Mouse (Mus musculus) spleen, adult 18-20 months (tissue): ENCODE measurements around the gene Tradd.

Experiments
- DNase-seq, 2 experiments: peaks; one replicate each; pipeline ENCODE4 v3.0.0; 2022; ENCODE audit warnings: mixed read lengths in 2 of 2

Tradd gene

DNA sequence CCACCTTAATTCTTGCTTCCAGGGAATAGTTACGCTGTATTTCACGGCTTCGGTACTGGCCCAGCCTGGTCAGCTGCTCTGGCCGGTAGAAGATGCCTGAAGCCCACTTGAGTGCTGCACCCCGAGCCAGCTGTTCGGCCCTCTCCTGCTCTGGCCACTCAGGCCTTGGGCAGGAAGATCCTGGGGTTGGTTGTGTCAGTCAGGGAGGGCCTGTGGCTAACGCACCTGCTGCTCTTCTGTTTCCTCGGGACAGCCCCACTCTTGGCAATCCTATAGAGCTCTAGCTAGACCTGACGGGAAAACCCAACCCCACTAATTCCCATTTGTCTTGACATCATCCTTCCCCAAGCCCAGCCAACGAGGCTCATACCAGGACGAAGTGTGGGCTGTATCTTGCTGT, 30.8 kb upstream of the Tradd start:
- no peak for DNase-seq

DNA sequence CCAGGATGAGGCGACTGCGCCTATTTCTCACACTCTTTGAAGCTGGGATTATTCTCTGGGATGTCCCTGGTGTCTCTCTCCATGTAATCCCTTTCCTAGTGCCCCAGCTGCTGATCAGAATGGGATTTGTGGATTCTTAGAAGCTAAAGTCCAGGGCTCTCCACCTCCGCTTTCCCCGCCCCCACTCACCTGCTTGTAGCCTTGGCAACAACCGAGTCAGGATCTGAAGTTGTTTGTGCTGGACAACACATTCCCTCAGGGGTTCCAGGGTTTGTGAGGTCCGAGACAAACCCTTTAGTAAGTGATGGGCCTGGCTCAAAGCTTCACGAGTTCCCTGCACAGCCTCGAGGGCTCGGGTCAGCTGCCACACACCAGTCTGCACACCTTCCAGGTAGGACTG, 30.4 kb upstream of the Tradd start:
- DNase-seq: no peak

DNA sequence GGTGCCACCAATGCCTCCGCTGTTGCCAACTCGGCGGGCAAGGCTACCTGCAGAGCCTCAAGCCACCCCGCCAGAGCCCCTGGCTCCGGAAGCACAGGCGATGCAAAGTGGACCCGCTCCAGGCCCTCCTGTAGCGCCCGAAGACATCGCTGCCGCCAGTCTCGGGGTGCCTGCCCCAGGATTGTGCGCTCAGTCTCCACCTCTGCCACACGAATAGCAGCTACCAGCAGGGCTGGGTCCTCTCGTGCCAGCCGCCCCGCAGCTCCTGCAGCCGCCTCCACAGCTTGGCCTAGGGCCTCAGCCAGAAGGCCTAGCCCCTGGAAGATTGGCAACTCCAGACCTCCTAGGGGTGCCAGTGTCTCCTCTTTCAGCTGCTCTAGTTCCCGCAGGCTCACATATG, 29.0 kb upstream of the Tradd start:
- peak in 1 of 2 experiments; percentile 5 for DNase-seq

DNA sequence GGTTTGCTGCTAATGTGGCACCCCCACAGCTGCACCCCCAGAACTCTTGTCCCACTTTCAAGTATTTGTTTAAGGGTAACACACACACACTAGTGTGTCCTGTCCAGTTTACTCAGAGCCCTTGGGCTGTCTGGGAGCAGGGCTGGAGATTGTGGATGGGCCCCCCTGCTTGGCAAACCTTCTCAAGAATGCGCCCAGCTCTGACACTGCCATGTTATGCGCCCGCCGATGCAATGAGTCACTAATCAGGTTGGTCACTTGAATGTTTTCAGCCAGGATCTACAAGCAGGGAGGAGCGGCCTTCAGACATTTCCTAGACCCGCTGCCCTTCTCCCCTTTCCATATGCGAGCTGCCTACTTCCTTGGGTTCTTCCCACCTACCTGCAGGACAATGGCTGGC, 28.1 kb upstream of the Tradd start:
- DNase-seq: no peak

DNA sequence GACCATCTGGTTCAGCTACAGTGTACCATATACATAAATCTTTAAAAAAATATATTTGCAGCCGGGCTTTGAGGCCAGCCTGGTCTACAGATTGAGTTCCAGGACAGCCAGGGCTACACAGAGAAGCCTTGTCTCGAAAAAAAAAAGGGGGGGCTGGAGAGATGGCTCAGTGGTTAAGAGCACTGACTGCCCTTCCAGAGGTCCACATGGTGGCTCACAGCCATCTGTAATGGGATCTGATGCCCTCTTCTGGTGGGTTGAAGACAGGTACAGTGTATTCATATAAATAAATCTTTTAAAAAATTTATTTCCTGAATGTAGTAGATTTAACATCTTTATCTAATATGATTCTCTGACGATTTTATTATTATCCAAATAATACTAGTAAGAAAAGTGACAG, 27.4 kb upstream of the Tradd start:
- DNase-seq: peak in 1 of 2 experiments; percentile 4

DNA sequence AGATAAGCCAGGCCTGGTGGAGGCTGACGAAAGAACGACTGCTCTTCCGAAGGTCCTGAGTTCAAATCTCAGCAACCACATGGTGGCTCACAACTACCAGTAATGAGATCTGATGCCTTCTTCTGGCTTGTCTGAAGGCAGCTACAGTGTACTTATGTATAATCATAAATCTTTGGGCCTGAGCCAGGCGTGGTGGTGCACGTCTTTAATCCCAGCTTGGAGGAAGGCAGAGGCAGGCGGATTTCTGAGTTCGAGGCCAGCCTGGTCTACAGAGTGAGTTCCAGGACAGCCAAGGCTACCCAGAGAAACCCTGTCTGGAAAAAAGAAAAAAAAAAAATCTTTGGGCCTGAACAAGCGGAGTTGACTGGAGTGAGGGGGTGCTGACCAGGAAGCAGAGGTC, 27.0 kb upstream of the Tradd start:
- peak in 1 of 2 experiments; percentile 4 for DNase-seq

DNA sequence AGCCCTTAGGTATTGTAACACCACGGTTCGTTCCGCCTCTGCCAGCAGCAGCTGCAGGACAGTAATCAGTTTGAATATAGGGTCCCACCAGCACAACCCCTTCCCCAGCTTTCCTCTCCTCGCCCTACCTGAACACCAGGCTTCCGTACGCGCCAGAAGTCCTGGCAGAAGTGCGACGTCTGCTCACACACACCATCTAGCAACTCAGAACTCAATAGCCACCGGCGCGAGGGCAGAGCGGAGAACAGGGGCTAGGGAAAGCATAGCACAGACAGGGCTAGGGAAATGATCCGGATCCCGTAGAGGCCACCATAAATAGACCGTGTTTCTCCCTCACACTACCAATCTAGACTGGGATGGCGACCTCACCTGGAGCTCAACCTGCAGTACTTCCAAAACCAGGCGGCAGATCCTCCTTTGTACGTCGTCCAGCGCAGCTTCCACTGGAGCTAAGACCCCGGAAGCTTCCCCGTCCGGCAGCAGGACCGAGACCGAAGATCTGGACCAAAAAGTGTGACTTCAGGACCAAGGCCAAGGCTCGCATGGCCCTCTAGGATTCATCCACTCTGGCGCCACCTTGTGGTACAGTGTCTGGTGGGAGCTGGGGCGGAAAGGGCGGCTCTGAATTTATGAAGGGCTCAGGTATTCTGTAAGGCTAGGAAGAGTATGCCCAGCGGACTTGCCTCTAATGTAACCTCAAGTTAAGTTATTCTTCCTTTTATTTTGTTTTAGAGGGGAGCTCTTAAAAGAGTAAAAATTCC, 26.3 kb upstream of the Tradd start:
- DNase-seq: peak; percentile 72 to 92

DNA sequence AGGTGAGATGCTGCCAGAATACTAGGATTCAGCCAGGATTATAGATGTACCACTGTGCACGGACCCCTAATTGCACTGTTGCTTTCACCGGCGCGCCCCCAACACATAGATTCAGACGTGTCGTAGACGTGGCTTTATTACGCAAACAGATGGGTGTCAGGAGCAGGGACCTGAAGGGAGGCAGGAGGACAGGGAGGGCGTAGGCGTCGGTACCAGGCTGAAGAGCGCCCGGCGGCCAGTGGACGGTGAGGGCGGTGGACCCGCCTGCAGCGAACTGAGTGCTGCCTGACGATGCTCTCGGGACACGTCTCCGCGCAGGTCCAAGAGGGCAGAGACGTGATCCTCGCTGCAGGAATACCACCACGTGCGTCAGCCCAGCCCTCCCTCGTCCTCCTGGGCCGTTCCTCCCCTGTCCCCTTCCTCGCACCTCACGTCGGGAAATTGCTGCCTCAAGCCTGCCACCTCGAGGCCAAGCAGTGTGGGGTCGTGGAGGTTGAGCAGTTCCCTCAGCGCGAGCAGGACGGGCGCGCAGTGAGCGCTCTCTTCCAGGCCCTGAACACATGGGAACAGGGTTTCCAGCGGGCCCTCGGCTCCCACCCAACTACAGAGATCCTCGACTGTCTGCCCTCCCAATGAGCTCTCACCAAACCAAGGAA, 25.5 kb upstream of the Tradd start, which contains the start of gene 4931428F04Rik:
TSS of gene 4931428F04Rik (minus strand) at position 60 of the 656 bp plus-strand sequence.
- DNase-seq: peak in 1 of 2 experiments; percentile 29

DNA sequence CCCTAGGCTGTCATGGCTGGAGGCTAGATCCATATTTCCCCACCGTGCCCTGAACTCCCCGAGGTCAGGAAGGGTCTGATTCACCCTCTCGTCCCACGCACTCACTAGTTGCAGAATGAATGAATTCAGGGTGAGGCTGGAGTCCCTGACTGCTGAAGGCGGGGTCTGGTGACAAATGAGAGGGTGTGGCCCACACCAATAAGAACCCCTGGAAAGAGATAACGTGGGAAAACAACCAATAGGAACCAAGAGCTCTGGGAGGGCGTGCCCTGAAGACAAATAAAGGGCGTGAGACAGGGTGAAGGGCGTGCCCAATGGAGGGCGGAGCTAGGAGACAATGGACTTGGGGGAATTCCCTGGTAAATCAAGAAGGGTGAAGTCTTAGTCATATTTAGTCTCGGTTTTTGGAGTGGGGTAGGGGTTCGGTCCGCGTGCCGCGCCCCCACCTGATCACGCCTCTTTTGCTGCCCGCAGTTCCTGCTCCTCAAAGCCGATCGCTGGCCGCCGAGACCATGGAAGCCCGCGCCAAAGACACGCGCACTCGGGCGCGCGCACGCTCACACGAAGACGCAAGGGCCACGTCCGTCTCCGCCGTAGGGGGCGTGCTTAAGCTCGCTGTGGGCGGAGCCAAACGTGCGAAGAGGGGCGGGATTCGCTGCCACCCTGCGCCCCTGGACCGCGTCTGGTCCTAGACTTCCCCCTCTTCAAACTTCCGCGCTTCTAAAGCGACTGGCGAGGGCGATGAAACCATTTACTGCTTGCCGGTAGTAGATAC, 24.7 kb upstream of the Tradd start:
- DNase-seq: peak; percentile 93 to 97

DNA sequence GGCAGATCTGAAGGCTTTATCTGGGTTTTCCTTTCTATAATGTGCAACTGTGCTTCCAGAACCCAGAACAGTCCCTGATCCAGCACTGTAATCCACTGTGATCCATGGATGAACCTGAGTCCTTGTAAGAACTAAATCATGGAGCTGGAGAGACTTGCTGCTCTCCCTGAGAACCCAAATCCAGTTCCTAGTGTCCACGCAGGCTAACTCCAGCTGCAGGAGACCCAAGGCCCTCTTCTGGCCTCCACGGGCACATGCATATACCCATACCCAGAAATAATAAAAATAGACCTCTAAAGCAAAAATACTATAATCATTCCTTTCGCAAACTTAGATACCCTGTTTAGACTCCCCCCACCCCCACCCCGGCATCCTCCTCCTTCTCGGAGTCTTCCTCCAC, 23.8 kb upstream of the Tradd start:
- DNase-seq: no peak

DNA sequence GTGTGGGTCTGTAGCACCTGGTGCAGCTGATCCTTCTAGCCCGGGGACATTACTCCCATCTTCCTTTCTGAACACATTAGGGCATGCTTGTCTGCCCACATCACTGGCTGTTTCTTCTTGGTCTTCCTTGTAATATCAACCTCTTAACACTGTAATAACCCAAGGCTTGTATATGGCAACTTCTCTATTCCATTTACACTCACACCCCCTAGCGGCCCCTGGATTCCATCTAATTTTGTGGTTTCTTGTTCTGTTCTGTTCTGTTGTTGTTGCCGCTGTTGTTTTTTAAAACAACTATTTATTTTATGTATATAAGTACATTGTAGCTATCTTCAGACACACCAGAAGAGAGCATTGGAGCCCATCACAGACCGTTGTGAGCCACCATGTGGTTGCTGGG, 22.5 kb upstream of the Tradd start:
- DNase-seq: no peak

DNA sequence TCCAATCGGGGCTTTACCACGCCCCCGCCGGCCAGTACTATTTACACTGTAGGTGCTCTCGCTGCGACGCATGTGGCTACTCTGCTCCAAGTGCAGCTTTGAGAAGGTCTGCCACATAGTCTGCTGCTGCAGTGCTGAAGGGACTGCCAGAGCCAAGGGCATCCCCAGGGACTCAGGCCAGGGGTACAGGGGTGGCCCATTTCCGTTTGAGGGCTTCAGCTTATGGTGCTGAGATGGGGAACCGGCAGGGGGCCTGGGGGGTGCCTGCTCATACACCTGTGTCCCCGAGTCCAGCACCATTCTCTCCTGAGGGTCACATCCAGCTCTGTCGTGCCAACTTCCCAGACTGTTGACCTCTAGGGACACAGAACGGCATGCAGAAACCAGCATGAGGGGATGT, 21.1 kb upstream of the Tradd start:
- DNase-seq: no peak

DNA sequence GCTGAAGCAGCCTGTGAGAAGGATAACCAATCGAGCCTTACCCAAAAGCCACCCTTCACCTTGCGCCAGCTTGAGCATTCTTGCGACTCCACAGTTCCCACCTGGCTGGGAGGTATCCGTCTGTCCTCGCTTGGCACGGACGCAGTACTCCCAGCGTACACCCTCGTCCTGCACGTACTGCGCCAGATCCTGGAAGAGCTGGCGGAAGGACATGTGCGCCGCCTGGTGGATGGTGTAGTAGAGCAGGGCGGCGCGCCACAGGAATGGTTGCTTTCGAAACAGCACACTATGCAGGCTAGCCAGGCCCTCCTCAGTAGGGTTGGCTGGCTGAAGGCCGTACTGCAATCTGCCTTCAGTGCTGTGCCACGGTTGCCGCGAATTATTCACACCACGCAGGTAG, 18.7 kb upstream of the Tradd start:
- DNase-seq: peak in 1 of 2 experiments; percentile 54

DNA sequence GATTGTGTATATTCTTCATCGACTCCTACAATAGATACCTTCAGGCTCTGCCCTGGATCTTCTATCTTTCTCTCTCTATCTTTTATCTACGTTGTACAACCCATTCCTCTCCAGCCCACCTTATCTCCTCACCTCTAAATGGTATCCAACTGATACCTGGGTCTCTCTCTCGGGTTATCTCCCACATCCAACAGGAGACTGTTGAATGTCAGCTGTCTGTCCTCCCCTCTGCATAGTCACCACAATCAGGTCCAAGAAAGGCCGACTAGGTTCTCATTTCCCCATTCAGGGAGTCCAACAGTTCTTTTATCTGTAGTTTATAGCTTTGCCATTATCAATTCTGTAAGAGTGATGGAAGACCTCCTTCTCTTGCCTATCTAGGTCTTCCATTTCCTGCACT, 17.8 kb upstream of the Tradd start:
- DNase-seq: no peak

DNA sequence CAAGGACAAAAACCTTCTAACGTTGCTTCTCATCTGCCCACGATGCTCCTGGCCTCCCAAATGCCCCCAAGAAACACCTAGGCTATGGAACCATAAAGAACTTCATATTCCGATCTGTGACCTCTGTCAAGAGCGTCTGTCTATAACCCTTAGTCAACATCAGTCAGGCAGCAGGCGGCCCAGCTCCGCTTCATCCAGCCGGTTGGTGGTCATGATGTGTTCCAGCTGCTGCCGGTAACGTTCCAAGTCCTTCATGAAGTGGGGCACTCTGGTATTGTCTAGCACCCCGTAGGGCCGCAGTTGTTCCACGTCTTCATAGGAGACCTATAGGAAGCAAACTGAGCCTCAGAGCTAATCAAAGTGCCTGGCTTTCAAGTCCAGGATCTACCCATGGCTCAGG, 17.4 kb upstream of the Tradd start:
- peak in 1 of 2 experiments; percentile 1 for DNase-seq

DNA sequence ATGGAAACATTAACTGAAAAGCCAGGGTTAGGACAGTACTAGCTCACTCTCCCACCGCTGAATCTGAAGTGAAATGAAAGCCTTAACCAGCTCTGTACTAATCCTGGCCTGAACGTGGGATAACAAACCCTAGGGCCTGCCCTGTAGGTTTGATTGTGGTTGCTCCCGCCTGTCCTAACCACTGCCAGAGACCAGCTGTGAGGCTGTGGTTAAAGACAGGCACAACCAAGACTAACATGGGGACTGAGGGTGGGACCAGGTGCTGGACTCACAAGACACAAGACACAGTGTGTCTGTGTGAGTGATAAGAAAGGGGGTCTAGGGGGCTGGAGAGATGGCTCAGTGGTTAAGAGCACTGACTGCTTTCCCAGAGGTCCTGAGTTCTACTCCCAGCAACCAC, 16.2 kb upstream of the Tradd start:
- no peak for DNase-seq

DNA sequence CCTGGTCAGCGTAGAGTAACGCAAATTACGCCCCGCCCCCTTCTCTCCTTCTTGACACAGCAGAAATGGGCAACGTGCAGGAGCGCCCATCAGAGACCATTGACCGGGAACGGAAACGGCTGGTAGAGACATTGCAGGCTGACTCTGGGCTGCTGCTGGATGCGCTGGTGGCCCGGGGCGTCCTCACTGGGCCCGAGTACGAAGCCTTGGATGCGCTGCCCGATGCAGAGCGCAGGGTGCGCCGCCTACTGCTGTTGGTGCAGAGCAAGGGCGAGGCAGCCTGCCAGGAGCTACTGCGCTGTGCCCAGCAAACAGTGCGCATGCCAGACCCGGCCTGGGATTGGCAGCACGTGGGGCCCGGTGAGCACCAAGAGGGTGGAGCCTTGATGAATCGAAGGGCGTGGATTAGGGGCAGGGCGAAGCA, 14.5 kb upstream of the Tradd start:
- no peak for DNase-seq

DNA sequence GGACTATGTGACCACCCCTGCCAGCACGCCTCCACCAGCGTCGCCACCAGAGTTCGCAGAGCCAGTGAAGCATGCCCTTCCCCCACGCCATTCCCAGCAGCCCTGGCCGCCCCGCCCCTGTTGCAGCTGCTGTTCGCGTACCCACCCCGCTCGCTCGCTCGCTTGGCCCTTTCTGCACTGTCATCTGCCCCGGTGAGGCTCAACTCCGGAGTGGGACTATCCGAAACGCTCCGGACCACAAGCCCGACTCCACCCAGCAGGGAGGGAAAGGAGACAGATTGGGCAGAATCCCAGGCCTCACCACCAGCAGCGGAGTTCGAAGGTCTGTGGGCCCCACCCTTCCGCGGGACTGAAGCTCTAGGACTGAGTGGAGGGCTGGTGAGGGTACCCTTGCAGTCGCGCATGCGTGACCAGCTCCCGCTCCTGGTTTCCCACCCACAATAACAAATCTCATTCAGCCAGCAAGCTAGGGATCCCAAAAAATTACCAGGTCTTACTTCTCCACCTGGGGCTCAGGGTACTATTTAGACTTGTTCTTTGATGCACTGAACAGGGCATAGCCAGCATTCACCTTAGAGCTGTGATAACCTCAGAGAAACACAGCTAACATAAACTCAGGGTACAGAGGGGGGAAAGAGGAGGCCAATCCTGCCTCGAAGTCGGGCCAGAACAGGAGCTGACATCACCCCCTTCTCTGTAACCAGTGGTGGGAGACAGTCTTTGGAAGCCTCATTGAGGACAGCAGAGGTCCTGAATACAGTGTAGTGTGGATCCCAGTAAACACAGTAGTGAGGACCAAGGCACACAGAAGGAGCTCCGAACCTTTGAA, 12.1 kb upstream of the Tradd start:
- DNase-seq: no peak

DNA sequence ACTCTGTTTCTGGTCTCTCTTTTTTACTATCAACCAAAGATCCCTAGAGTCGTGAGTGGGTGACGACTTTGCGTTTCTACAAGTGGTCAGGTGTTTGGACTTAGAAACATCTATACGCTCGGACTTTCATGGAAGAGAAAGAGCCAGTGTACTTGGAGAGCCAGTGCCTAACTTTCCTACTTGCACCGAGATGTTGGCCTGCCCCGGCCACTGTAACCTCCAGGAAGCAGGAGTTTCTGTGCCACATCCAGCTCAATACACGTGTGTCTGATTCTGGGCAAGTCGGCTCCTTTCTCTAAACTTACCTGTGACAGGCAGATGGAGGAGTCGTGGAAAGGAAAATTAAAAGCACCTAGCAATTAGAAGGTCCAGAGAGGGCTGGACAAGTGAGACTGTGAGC, 11.4 kb upstream of the Tradd start, which contains the start of gene Nol3:
TSS of gene Nol3 (plus strand) at position 301 of the 400 bp plus-strand sequence.
- DNase-seq: no peak

DNA sequence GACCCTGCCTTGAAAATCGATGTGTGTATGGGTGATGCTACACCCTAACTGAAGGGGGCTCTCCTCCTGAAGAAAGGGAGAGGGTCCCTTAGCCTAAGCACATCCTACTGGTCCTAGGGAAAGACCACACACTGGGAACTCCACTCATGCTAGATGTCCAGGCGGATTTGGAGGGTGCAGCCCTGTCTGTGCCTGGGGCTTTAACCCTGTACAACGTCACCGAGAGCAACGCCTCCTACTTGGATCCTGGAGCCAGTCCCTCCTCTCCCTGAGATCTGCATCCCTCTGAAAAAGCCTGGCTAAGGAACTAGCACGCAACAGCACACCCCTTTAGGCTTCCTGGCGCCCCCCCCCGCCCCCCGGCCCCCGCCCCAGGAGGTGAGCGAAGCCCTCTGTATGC, 11.0 kb upstream of the Tradd start:
- DNase-seq: no peak

DNA sequence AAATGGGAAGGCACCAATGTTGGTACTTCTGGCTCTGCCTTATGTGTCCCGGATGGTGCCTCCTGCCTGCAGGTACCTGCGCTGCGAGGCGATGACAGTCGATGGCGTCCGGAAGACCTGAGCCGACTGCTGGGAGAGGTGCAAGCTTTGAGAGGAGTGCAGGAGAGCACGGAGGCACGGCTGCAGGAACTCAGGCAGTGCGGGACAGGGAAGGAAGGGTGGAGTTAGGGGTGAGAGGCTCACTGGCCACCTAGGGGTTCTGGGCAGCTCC, 6.4 kb upstream of the Tradd start:
- DNase-seq: no peak

DNA sequence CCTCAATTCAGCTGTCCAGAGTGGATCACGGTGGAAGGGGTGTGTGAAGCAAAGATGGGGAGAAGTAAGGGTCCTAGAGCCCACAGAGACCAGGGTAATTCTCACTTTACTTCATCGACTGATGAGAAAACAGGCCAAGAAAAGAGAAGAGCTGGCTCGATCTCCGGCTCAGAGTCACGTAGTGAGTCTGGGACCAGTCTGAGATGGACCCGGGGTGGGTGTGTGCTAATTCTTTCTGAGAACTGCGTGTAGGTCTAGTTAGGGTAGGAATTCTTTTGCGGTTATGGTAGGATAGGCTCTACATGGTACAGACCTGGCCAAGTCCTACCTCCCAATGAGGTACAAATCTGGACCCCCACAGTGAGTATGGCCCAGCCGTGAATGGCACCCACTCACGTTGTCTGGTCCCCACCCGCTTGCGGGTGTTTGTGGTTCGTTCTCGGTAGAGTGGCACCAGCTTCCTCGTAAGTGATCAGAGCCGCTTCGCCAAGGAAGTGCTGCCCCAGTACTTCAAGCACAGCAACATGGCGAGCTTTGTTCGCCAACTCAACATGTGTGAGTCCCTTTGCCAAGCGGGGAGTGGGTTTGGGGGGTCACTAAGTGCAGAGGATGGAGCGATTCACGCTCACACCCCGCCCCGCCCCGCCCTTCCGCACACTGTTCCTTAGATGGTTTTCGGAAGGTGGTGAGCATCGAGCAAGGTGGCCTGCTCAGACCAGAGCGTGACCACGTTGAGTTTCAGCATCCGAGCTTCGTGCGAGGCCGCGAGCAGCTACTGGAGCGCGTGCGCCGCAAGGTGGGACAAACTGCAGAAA, 5.9 kb upstream of the Tradd start:
- DNase-seq: no peak
